ENCODE assay signal across 9 mouse cellular contexts in genomic region chr3:22142846-22143641, GRCm38 (mm10).
A peak's percentile ranks its signal among the peaks of the same experiment; 100 is the strongest.
DNase-seq lines count a peak whose midpoint lies in the region; ATAC-seq and TF ChIP-seq lines count a peak whose summit lies in the region.
"Had no signal": no experiment of that assay in that cellular context is flagged by ENCODE, and none has a peak within 500 bp of the region (broad histone marks: within the 10 kb centered on the region; RNA-seq: fewer than 3 reads in every experiment).

No protein-coding gene starts in this region.

- no peak overlapping the region for H3K4me2 ChIP-seq in lung, embryonic 14.5 days
- H3K4me2 ChIP-seq: limb, embryonic 12.5 days had no signal

- intact Hi-C loops in gastrocnemius, adult 2 months (cut with DNase I), result loop anchor here (5.0 to 10.0 kb wide), 2 partner anchors 46 to 158 kb away; no protein-coding TSS in a partner anchor

- H3K9me3 ChIP-seq in lung, embryonic 14.5 days (ENCODE audit: low read depth, low read length), result no peaks in the 10 kb centered on the region
- H3K9me3 ChIP-seq: limb, embryonic 12.5 days had no signal

- H3K27ac ChIP-seq in gastrocnemius, adult 2 months, result no peak overlapping the region
- H3K27ac ChIP-seq in lung, embryonic 14.5 days (ENCODE audit: low read depth), result no peak overlapping the region
- H3K27ac ChIP-seq: limb, embryonic 12.5 days had no signal

- no peaks in the 10 kb centered on the region for H3K36me3 ChIP-seq in lung, embryonic 14.5 days (ENCODE audit: insufficient read depth)
- H3K36me3 ChIP-seq: limb, embryonic 12.5 days had no signal

- DNase-seq in gastrocnemius, adult 2 months, result peak; percentile 31
- no peak for DNase-seq in gastrocnemius, postnatal 4 days (ENCODE audit: low spot score in 2 of 2)
- peak; percentile 51 to 59 for DNase-seq in CD8-positive naive resting alpha-beta T cell, adult 2 months (ENCODE audit: low read depth in 2 of 2, low spot score in 2 of 2)
- DNase-seq in embryo, embryonic 11 days, result peak; percentile 34
- DNase-seq in lung, embryonic 14.5 days, result peak; percentile 29
- peak; percentile 15 to 29 for DNase-seq in thymus, adult 18-20 months
- DNase-seq in ovary, postnatal 10 days (ENCODE audit: low spot score), result no peak
- DNase-seq in cerebellum, adult 11-12 months, result no peak

- WGBS in lung, embryonic 14.5 days, result 70% methylated on average over 5 of the region's 5 CpGs

- no peaks in the 10 kb centered on the region for H3K4me1 ChIP-seq in lung, embryonic 14.5 days (ENCODE audit: insufficient read depth)

- ATAC-seq in lung, embryonic 14.5 days (ENCODE audit: insufficient read depth), result no peak

- H3K27me3 ChIP-seq in lung, embryonic 14.5 days (ENCODE audit: insufficient read depth, low read length), result no peaks in the 10 kb centered on the region
- H3K27me3 ChIP-seq: limb, embryonic 12.5 days had no signal

- TF ChIP-seq CTCF in gastrocnemius, adult 2 months (IDR thresholded peaks at IDR 0.05), result peak; percentile 43
- TF ChIP-seq CTCF in lung, embryonic 14.5 days (IDR thresholded peaks at IDR 0.05; ENCODE audit: low read depth), result peak; percentile 57

- H3K9ac ChIP-seq in lung, embryonic 14.5 days, result no peak overlapping the region
- H3K9ac ChIP-seq: limb, embryonic 12.5 days had no signal

- no peak overlapping the region for H3K4me3 ChIP-seq in gastrocnemius, adult 2 months
- H3K4me3 ChIP-seq in lung, embryonic 14.5 days (ENCODE audit: low read depth, low read length), result no peak overlapping the region
- H3K4me3 ChIP-seq: limb, embryonic 12.5 days had no signal

Comparison
In these comparisons a context has a peak if more than half of its experiments do, and no peak if none do; other contexts are left out.
1. DNase-seq: peak in gastrocnemius, adult 2 months (single experiment), CD8-positive naive resting alpha-beta T cell, adult 2 months (2 of 2), embryo, embryonic 11 days (single experiment), lung, embryonic 14.5 days (single experiment) and thymus, adult 18-20 months (2 of 2); none in gastrocnemius, postnatal 4 days (0 of 2), ovary, postnatal 10 days (single experiment) and cerebellum, adult 11-12 months (single experiment).